Mouse (Mus musculus): ENCODE measurements around the gene Tmem52.
"Not testable (repeated sequence)": the region's sequence is repeated elsewhere in the genome, so short reads cannot be mapped to it uniquely, and the experiment has no call there.

The Tmem52 gene

DNA sequence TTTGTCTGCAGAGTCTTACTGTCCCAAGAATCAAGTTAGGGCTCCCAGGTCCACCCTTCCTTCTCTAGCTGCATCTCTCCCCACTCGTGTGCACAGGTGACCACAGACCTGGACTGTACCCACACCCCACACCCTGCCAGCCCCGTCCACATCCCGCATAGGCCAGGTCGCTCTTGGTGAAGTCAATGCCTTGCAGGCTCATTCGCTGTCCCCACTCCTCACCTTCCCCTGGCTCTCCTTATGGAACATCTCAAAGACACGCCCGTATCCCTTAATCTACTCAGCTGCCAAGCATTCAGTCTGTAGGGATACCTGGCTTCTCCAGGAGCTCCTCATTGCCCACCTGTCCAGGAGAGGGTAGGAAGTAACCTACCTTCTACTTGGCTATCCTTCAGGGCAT is 2.5 kb downstream of the Tmem52 start:
- DNase-seq (ENCODE audit: low spot score in 2 of 2): no peak

DNA sequence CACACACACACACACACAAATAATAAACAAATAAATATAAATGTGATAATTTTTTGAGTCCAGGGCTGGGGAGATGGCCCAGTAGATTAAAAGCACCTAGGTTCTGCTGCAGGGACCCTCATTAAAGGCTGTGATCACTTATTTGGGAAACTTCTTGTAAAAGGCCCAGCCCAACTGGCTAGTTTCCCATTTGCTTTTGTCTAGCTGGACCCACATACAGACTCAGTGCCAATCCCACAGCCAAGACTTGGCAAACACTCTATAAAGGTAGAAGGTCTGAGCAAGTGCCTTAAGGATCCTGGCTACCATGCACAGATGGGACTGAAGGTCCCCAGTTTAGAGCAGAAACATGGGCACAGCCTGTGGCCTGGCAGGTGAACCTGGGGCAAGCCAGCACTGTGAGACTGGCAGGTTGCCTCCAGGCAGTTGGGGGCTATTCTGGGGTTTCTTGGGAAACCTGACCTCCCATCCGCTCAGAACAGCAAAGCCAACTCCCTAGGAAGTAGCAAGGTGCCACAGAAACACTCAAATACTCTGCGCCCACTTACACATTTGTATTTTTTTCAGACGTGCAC is 3.9 kb downstream of the Tmem52 start:
- no peak for DNase-seq (ENCODE audit: low spot score in 2 of 2)

DNA sequence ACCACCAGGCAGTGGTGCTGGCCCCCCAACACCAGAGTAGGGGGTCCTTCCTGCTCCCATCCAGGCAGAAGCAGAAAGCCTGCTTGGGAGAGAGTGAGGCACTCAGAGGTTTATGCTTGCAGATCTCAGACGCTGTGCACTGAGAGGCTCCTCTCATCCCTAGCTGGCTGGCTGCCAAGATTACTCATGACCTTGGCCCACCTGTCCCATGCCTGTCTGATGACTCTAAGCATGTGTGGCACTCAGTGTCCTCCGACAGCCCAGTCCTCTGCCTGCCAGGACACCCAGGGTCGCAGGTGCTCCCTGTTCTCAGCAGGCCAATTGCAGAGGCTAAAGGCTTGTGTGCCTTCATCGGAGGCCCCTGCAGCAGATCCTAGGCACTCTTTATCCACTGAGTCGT is 4.4 kb downstream of the Tmem52 start:
- DNase-seq (ENCODE audit: low spot score in 2 of 2): no peak

DNA sequence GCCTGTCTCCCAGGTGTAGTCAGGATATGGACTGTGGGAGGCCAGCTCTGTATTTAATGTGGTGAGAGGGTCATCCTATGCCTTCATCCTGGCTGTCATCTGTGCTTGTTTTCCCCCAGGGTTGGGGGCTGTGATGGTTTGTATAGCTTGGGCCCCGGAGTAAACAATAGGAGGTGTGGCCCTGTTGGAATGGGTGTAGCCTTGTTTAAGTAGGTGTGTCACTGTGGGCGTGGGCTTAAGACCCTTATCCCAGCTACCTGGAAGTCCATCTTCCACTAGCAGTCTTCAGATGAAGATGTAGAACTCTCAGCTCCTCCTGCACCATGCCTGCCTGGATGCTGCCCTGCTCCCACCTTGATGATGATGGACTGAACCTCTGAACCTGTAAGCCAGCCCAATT is 4.9 kb downstream of the Tmem52 start:
- DNase-seq (ENCODE audit: low spot score in 2 of 2): not testable (repeated sequence)

DNA sequence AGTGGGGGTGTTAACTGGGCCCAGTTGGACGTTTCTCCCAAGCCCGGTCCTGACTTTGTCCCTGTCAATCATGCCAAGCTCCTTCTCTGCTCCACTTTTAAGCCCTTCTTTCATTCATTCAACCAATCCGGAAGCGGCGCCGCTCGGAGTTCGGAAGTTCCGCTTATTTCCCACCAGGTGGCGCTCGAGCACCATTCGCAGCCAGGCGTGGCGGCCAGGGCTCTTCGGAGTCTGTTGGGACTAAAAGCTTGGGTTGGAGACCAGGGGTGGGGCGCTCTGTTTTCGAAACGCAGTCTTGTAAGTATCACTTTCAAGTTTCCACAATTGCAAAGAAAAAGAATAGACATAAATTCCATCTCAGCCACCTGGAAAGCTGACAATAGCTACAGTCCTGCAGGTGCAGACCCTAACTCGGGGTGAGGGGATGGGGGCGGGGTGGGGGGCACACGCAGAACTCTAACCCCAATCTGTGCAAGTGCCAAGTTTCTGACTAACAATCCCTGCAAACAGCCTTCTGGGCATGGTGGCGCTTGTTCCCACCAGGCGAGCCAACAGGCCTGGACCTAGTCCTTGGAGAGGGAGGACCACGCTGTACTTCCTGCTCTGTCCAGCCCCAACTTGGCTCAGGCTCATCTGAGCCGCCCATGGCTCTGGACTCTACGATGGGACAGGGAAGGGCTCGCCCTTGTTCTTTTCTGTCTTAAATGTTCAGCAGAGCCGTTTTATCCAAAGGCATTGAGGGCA is 12.6 kb downstream of the Tmem52 start:
- peak; percentile 64 to 75 for DNase-seq (ENCODE audit: low spot score in 2 of 2)

DNA sequence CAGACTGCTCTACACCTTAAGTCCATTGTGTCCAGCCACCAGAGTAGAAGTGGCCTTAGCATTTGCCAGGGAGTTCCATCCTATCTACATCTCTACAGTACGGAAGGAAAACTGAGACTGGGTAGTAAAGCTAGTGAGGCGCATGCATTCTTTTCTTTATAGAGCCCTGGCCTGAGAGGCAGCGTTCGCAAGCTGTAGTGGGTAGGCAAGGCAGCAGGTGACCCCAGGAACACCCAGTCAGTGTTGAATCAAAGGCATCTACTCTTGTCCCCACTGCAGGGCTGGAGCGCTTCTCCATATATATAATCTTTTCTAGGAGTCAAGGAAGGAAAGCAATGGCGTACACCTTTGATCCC is 13.2 kb downstream of the Tmem52 start:
- no peak for DNase-seq (ENCODE audit: low spot score in 2 of 2)

DNA sequence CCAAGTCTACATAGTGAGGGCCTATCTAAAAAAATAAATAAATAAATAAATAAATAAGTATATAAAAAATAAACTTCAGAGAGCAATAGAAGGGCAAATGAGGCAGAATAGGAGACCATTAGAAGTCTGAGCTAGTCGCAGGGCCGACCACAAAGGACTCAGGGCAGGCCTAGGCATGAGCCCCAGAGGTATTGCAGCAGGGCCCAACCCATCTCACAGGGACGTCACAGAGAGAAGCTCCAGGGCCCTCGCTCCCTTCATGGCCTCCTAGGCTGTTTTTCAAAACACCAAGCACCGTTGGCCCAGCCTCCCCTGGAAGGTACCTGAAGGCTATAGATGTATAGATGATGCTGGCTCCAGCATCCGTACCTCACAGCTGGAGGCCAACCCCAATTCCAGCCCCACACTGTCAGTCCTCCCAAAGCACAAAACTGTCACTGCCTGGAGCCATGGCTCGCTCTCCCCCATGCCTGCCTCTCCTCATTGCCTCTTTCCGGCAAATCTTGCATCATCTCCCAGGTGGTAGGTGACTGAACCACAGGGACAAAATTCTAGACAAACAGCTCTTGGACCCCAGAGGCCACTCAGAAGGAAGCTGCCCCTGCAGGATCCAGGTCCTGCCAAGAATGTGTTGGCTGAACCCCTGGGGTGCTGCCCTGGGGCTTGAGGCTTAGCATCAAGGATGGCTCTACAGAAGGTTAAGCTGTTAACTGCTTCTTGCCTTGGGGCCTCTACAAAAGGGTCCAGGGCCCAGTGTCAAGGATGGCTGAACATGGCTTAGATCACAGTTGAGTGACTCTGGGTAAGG is 14.0 kb downstream of the Tmem52 start:
- DNase-seq (ENCODE audit: low spot score in 2 of 2): no peak

DNA sequence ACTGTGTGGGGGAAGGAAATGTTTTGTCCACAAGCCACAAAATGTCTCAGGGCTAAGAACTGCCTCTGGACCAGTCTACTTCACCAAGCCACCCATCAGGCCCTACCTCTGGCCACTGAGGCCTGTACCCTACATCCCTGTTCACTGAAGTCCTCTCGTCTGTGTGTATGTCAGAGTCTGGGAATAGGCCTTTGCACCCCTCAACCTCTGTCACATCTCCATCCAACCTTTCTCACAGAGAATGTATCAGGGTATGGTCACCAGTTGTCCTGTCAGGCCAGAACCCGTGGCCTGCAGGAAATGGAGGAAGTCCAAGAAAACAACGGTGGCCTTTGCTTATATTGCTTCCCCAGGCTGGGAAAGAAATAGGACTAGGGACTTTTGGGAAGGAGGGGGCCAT is 16.6 kb downstream of the Tmem52 start:
- DNase-seq (ENCODE audit: low spot score in 2 of 2): no peak

DNA sequence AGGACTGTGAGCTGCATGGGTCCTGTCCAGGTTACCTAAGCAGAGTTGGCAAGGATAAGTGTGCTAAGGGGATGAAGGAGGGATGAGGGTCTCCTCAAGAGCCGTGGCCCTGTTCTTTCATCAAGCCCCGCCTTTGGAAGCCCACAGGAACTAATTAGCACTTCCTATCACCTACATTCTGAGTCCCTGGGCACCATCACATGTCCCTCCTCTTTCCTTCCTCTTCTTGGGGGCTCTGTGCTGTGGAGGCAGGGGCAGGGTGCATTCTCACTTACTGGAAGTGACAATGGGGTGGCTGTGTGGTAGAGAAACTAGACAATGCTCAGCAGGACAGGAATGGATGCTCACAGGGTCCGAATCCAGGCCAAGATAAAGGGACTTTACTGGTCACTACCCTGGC is 18.8 kb downstream of the Tmem52 start:
- DNase-seq (ENCODE audit: low spot score in 2 of 2): peak; percentile 32 to 37

DNA sequence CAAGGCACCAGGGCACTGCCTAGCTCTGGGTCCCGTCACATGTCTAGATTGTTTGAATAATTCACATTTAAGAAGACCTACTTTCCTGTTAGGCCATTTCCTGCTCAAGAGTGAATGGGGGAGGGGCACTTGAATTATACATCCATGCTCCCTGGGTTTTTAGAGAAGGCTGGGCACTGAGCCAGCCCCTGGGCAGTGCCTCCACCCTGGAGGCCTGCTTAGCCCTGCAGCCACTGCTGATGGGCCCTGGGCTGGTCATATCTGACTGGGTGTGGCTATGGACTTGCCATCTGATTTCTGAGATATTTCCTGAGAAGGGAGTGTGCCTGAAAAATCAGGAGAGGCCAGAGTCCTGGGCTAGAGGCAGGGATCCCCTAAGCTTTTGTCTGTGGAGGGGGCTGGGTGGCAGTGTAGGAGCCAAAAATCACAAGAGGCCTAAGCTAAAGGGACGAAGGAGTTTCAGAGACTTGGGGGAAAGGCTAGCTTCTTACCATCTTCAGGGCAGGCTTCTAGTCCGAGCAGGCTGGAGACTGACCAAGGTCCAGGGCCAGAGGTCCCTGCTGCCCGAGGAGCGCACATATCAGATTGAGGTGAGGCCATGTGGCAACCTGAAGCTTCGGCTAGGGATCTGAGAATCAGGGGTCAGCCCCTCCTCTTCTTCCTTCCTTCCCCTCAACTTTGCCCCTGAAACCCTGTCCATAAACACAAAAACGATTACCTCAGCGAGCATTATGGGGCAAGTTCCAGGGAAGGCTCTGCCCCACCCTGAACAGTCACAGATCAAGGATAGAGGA is 19.5 kb downstream of the Tmem52 start:
- peak; percentile 44 to 67 for DNase-seq (ENCODE audit: low spot score in 2 of 2)

DNA sequence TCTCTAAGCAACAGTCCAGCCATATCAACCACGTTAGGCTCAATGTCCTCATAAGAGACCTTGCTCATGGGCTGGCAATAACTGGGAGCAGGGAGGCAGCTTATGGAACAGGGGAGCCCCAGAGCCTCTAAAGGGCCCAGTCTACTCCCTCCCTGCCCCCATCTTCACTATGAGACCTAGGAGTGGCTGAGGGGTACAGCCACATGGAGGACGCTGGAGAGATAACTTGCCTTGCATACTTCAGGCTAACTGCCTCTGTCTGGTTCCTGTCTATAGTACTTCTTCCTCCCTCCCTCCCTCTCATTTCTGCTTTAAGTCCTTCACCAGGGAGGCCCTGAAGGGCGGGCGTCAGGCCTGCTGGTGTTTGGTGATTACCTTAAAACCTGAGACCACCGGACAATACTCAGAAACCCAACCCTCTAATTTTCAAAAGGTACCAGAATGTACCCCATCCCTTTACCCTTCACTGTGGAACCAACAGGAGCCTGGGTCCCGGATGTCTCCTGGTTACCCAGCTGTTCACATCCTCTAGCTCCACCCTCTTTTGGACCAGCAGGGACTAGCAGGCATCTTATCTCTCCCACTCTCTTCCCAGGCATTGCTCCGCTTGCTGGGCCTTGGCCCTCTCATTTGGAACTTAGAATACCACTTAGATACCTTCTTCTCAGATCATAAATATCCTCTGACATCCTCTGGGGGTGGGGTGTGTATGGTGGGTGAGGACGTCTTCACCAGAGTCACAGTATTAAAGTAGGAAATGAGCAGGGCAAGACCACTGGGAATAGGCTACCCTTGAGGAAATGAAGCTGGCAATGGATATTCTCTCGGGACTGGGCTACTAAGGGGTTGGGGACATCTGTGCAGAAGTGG is 20.4 kb downstream of the Tmem52 start:
- DNase-seq (ENCODE audit: low spot score in 2 of 2): no peak

DNA sequence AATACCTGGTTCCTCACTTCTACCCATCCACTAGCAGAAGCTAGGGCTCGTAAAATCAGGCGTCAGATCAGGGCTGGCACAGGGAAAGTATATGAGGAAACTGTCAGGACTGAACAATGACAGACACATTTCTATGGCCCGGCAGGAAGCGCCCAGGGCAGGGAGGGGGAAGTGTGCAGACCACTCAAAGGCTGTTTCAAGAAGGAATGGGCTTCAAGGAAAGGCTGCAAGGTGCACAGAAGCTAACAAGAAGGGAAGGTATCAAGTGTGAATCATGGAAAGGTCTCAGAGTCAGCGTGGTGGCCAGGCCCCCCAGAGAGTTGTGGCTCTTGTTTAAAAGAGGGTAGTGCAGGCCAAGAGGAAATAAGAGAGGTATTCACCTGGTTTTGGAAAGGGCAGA is 21.5 kb downstream of the Tmem52 start:
- DNase-seq (ENCODE audit: low spot score in 2 of 2): no peak

DNA sequence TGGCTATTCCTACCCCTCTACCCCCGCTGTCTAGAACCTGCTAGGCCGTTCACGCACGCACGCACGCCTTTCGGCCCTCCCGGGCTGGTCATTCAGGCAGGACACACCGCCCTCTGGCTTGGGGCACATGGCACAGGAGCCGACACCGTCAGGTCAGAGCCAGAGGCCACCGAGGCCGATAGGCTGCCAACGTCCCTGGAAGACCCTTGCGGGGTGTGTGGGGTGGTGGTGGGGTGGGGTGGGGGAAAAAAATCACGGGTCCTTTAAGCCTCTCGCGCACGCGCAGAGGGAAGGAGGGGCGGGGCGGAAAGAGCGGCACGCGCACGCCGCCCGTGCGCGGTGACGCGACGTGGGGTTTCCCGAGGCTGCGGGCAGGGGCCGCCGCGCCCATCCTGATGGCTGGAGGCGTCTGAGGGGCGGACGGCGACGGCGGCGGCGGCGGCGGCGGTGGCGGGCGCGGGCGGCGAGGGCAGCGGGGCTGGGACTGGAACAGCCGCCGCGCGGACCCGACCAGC is 22.1 kb downstream of the Tmem52 start, which contains the start of gene Gnb1:
TSS of gene Gnb1 (plus strand) at position 372 of the 515 bp plus-strand sequence.
- peak; percentile 89 to 91 for DNase-seq (ENCODE audit: low spot score in 2 of 2)

DNA sequence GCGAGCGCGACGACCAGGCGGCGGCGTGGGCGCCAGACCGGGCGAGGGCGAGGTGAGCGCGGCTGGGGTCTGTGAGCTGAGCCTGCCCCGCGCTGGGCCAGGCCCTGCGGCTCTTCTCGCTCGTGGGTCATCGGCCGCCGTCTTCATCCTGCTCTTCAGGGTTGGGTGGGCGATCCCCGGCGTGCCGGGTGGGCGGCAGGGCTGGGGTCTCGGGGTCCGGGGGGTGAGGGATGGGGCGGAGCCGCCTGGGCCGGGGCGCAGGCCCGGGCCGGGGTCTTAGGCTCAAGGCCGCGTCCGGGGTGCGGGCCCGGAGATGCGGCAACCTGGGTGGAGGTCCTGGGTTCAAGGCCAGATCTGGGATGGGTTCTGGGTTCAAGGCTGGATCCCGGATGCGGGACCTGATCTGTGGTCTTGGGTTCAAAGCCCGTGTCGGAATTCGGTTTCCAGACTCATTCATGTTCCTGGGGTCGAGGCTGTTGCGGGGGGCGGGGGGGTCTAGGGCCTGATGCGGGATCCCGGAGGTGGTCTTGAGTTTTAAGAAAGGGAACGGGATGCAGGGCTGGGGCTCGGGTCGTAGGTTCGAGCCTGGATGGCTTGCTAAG is 22.7 kb downstream of the Tmem52 start:
- no peak for DNase-seq (ENCODE audit: low spot score in 2 of 2)

DNA sequence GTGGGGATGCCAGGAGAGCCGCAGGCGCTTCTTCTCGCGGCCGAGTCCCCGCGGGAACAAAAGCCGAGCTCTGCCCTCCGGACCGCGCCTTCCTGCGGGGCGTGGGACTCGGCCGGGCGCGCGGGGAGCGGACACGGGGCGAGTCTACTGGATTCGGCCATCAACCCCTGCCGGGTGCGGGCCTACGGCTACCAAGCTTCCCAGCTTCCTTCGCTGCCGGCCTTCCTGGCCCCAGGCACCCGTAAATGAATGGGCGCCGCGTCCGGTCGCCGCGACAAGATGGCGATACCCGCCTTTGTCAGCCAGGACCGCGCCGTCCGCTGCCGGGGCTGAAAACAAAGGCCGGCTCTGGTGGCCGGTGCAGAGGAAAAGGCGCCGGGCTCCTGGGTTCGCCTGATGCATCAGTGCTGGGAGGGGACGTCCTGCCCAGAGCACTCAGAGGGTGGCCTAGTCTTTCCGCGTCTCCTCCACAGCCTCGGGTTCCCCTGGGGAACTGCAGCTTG is 23.3 kb downstream of the Tmem52 start:
- peak; percentile 37 to 49 for DNase-seq (ENCODE audit: low spot score in 2 of 2)

DNA sequence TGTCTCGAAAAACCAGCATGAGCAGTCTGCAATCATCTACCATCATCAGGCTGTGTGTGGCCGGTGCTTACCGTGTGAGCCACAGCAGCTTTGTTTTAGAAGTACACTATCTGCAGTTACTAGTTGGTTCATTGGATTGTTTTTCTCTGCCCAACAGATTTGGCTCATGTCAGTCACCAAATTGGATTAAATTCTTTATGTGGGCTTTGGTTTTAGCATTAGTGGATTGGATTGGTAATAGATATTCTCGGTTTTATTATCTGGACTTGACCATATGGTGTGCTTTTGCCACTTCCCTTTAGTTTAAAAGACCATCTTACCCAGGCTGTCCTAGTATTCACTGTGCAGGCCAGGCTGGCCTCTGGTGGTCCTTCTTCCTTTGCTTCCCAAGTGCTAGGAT is 26.0 kb downstream of the Tmem52 start:
- no peak for DNase-seq (ENCODE audit: low spot score in 2 of 2)

DNA sequence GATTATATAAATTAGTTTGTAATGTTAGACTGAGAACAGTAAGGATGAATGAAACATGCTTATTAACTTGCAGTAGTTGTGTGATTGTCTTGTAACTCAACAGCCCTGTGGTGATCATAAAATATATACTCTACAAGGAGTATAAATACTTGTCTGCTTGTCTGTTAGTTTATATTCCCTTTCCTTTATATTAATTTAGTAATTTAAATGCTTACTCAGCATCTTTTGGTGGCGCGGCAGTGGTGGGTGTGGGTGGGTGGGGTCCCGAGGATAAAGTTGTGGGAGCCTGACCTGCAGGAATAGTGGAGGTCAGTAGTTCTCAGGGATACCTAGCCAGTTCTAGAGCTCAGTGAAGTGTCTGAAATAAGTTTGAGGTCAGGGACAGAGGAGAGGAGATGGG is 29.0 kb downstream of the Tmem52 start:
- no peak for DNase-seq (ENCODE audit: low spot score in 2 of 2)

DNA sequence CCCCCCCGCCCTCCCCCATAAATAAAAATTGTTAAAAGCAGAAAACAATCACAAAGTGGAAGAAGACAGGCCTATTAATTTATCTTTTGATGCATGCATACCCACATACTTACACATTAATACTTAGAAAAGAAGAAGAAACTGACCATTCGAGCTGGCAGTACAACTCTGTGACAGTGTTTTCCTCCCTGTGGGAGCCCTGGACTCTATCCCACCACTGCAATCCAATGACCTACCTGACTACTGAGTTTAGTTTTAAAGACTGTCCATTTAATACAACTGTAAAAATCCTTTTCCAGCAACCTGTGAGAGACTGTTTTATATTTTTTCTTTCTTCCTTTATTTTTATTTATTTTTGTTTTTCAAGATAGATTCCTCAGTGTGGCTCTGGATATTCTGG is 32.2 kb downstream of the Tmem52 start:
- no peak for DNase-seq (ENCODE audit: low spot score in 2 of 2)

DNA sequence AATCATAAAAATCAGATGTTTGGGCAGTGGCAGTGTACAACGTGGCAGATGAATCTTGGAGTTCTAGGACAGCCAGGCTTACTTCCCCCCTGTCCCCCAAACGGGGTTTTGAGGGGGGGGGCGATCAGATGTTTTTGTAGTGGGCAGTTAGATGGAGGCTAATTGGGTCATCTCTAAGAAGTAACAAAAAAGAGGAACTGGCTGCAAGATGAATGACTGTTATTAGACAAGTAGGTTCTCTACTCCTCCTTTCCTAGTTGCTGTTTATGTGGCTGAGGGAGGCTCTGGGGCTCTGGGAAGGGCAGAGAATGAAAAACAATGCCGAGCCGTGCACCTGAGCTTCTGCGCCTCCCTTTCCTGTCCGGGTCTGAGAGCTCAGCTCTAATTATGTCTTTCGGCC is 36.2 kb downstream of the Tmem52 start:
- DNase-seq (ENCODE audit: low spot score in 2 of 2): no peak

DNA sequence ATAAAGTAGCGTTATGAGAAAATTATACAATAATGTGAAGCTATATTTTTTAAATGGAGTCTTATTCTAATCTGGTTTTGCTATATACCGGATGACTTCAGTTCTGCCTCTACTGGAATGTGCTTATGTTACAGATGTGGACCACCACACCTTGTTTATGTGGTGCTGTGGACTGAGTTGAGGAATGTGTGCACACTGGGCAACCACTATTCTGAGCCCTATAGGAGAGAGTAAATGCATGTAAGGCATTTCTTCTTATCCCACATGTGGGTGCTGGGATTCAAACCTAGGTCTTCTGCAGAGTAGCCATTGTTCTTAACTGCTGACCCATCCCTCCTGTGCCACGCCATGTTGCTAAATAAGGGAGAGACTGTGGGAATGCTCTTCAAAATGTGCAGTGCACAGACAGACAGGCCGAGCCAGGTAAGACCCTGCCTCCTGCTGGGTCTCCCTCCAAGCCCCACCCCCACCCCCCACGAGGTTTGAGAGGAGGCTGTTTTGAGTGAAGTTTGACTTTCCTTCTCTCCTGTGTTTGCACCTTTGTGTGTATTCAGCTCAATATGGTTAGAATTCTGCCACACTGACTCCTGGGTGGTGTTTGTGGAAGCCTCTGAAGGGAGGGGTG is 36.9 kb downstream of the Tmem52 start:
- DNase-seq (ENCODE audit: low spot score in 2 of 2): no peak

All from spleen, postnatal 36 days (tissue).